Mouse (Mus musculus): ENCODE measurements around the gene Noxo1. TPM values are rescaled to one million over a fixed set of nuclear protein-coding genes. Genes with fewer than 3 reads are reported as not detected.

Noxo1 gene
- polyA plus RNA-seq, 1 experiment, result 2.5 TPM

GRCm38 (mm10) chr17:24671346-24671745 lies 24.7 kb upstream of the Noxo1 start:
- no peak overlapping the region for H3K4me3 ChIP-seq (replicated peaks; ENCODE audit: control insufficient read depth, low read depth, low read length)
- WGBS, result 63% methylated on average over 5 of the region's 5 CpGs

GRCm38 (mm10) chr17:24672141-24672540 lies 23.9 kb upstream of the Noxo1 start:
- H3K27ac ChIP-seq (ENCODE audit: control insufficient read depth, insufficient read depth, low read depth, low read length, poor library complexity), result no peak overlapping the region
- peaks cover 2% of the 10 kb centered on the region for H3K4me1 ChIP-seq (ENCODE audit: control insufficient read depth, insufficient read depth, low read length)
- TF ChIP-seq POLR2A (IDR thresholded peaks at IDR 0.05; ENCODE audit: borderline replicate concordance, control insufficient read depth, low read depth, low read length), result no peak
- TF ChIP-seq CTCF (IDR thresholded peaks at IDR 0.05; ENCODE audit: control insufficient read depth, insufficient read depth, low read length), result no peak
- WGBS, result 15% methylated on average over 5 of the region's 5 CpGs
- no peak overlapping the region for H3K4me3 ChIP-seq (replicated peaks; ENCODE audit: control insufficient read depth, low read depth, low read length)

More at GRCm38 (mm10) chr17:24671346-24671745, 24.7 kb upstream of the Noxo1 start:
- no peak for TF ChIP-seq POLR2A (IDR thresholded peaks at IDR 0.05; ENCODE audit: borderline replicate concordance, control insufficient read depth, low read depth, low read length)
- no peak for TF ChIP-seq CTCF (IDR thresholded peaks at IDR 0.05; ENCODE audit: control insufficient read depth, insufficient read depth, low read length)
- Histone ChIP-seq H3K27ac (ENCODE audit: control insufficient read depth, insufficient read depth, low read depth, low read length, poor library complexity) (no peak overlapping the region), H3K4me1 (ENCODE audit: control insufficient read depth, insufficient read depth, low read length) (peaks cover 2% of the 10 kb centered on the region)

GRCm38 (mm10) chr17:24674277-24674676 lies 21.8 kb upstream of the Noxo1 start:
- Histone ChIP-seq H3K4me3 (replicated peaks; ENCODE audit: control insufficient read depth, low read depth, low read length) (no peak overlapping the region), H3K4me1 (ENCODE audit: control insufficient read depth, insufficient read depth, low read length) (peaks cover 2% of the 10 kb centered on the region), H3K27ac (ENCODE audit: control insufficient read depth, insufficient read depth, low read depth, low read length, poor library complexity) (no peak overlapping the region)
- TF ChIP-seq CTCF (IDR thresholded peaks at IDR 0.05; ENCODE audit: control insufficient read depth, insufficient read depth, low read length) (no peak), POLR2A (IDR thresholded peaks at IDR 0.05; ENCODE audit: borderline replicate concordance, control insufficient read depth, low read depth, low read length) (no peak)
- 24% methylated on average over 7 of the region's 7 CpGs for WGBS

GRCm38 (mm10) chr17:24676187-24676586 lies 19.8 kb upstream of the Noxo1 start:
- no peak overlapping the region for H3K4me3 ChIP-seq (replicated peaks; ENCODE audit: control insufficient read depth, low read depth, low read length)
- no peak overlapping the region for H3K27ac ChIP-seq (ENCODE audit: control insufficient read depth, insufficient read depth, low read depth, low read length, poor library complexity)
- TF ChIP-seq CTCF (IDR thresholded peaks at IDR 0.05; ENCODE audit: control insufficient read depth, insufficient read depth, low read length) (peak; percentile 71), POLR2A (IDR thresholded peaks at IDR 0.05; ENCODE audit: borderline replicate concordance, control insufficient read depth, low read depth, low read length) (no peak)
- WGBS, result 62% methylated on average over 2 of the region's 2 CpGs
- H3K4me1 ChIP-seq (ENCODE audit: control insufficient read depth, insufficient read depth, low read length), result no peaks in the 10 kb centered on the region; the same call in none of the 2 replicates

- no peaks in the 10 kb centered on the region; the same call in none of the 2 replicates for H3K4me1 ChIP-seq (ENCODE audit: control insufficient read depth, insufficient read depth, low read length)
- WGBS, result 87% methylated on average over 5 of the region's 5 CpGs
- H3K4me3 ChIP-seq (replicated peaks; ENCODE audit: control insufficient read depth, low read depth, low read length), result no peak overlapping the region
- no peak for TF ChIP-seq CTCF (IDR thresholded peaks at IDR 0.05; ENCODE audit: control insufficient read depth, insufficient read depth, low read length)
- no peak for TF ChIP-seq POLR2A (IDR thresholded peaks at IDR 0.05; ENCODE audit: borderline replicate concordance, control insufficient read depth, low read depth, low read length)
- no peak overlapping the region for H3K27ac ChIP-seq (ENCODE audit: control insufficient read depth, insufficient read depth, low read depth, low read length, poor library complexity)
Observed at GRCm38 (mm10) chr17:24676877-24677276, 19.2 kb upstream of the Noxo1 start.

GRCm38 (mm10) chr17:24677500-24678080 lies 18.4 kb upstream of the Noxo1 start:
- 93% methylated on average over 24 of the region's 24 CpGs for WGBS
- Histone ChIP-seq H3K27ac (ENCODE audit: control insufficient read depth, insufficient read depth, low read depth, low read length, poor library complexity) (no peak overlapping the region), H3K4me3 (replicated peaks; ENCODE audit: control insufficient read depth, low read depth, low read length) (no peak overlapping the region), H3K4me1 (ENCODE audit: control insufficient read depth, insufficient read depth, low read length) (no peaks in the 10 kb centered on the region; the same call in 1 of the 2 replicates)
- no peak for TF ChIP-seq CTCF (IDR thresholded peaks at IDR 0.05; ENCODE audit: control insufficient read depth, insufficient read depth, low read length)
- no peak for TF ChIP-seq POLR2A (IDR thresholded peaks at IDR 0.05; ENCODE audit: borderline replicate concordance, control insufficient read depth, low read depth, low read length)

- WGBS, result 37% methylated on average over 16 of the region's 16 CpGs
- Histone ChIP-seq H3K4me3 (replicated peaks; ENCODE audit: control insufficient read depth, low read depth, low read length) (no peak overlapping the region), H3K27ac (ENCODE audit: control insufficient read depth, insufficient read depth, low read depth, low read length, poor library complexity) (no peak overlapping the region), H3K4me1 (ENCODE audit: control insufficient read depth, insufficient read depth, low read length) (no peaks in the 10 kb centered on the region)
- TF ChIP-seq POLR2A (IDR thresholded peaks at IDR 0.05; ENCODE audit: borderline replicate concordance, control insufficient read depth, low read depth, low read length) (no peak), CTCF (IDR thresholded peaks at IDR 0.05; ENCODE audit: control insufficient read depth, insufficient read depth, low read length) (peak; percentile 2; the same call in 1 of the 2 replicates)
Observed at GRCm38 (mm10) chr17:24686514-24686913, 9.5 kb upstream of the Noxo1 start.

GRCm38 (mm10) chr17:24687146-24687595 lies 8.9 kb upstream of the Noxo1 start:
- under 1% methylated on average over 25 of the region's 25 CpGs for WGBS
- H3K27ac ChIP-seq (ENCODE audit: control insufficient read depth, insufficient read depth, low read depth, low read length, poor library complexity), result no peak overlapping the region
- H3K4me3 ChIP-seq (replicated peaks; ENCODE audit: control insufficient read depth, low read depth, low read length), result peak overlapping the region; percentile 62
- TF ChIP-seq POLR2A (IDR thresholded peaks at IDR 0.05; ENCODE audit: borderline replicate concordance, control insufficient read depth, low read depth, low read length), result no peak; the same call in 1 of the 2 replicates
- TF ChIP-seq CTCF (IDR thresholded peaks at IDR 0.05; ENCODE audit: control insufficient read depth, insufficient read depth, low read length), result no peak
- H3K4me1 ChIP-seq (ENCODE audit: control insufficient read depth, insufficient read depth, low read length), result no peaks in the 10 kb centered on the region
